Mouse (Mus musculus): Measurements from ENCODE around the gene Bcar3.

Gene Bcar3

GRCm38 (mm10) chr3:122573426-122574286 lies 279.7 kb downstream of the Bcar3 start:
- no peak for DNase-seq (ENCODE audit: low spot score in 2 of 2)

DNA sequence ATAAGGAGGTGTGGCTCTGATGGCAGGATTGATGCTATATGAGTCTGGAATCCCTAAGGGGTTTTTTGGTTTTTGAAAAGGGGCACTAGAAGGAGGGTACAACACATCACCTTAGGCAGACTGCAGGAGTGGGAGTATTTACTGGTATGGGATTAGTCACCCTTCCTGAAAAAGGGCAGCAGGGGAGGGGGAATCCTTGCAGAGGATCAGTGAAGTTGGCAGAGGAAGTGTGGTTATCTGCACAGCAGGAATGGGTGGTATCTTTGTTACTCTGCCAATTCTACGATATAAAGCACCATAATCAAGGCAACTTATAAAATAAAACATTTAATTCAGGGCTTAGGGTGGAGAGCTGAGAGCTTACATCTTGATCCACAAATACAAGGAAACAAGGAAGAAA lies 281.0 kb downstream of the Bcar3 start:
- DNase-seq (ENCODE audit: low spot score in 2 of 2): no peak

DNA sequence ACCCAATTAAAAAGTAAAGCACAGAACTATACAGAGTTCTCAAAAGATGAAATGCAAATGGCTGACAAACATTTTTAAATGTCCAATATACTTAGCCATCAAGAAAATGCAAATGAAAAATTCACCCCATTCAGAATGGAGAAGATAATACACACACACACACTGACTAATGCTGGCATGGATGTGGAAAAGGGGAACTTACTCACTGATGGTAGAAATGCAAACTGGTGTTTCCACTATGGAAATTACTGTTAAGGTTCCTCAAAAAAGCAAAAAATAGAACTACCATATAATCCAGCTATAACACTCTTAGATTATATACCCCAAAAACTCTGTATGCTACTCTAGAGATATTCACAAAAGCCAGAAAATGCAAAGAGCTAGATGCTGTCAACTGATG lies 283.4 kb downstream of the Bcar3 start:
- no peak for DNase-seq (ENCODE audit: low spot score in 2 of 2)
